Mouse (Mus musculus) T-helper 1 cell (primary cell): ENCODE data around the gene Lgals4.

Experiments used
- in situ Hi-C: fragments of 300-600 bp; cut with MboI, MseI; formaldehyde crosslinking; loops from one replicate; pipeline ENCODE4 v1.15.1; 2025; ENCODE audit warnings: high pct_unique_total_duplicates

Gene Lgals4

DNA sequence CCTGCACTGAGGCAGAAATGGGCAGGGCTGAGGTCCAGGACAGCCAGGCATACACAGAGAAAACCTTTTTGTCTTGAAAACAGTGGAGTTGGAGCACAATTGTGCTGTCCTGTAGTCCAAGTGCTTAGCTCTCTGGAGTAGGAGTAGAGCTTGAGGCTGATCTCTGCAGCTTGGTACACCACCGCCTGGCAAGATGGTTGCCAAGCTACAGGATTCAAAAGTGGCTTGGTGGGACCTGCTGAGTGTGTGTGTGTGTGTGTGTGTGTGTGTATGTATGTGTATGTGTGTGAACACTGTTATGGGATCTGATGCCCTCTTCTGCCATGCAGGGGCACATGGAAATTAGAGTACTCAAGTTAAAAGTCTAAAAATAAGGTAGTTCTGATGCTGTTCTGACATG is 11.1 kb upstream of the Lgals4 start:
- in situ Hi-C loops, result loop anchor here (5.0 to 10.0 kb wide), 2 partner anchors 45 to 1602 kb away; partner anchors contain the start of gene Nfkbid

DNA sequence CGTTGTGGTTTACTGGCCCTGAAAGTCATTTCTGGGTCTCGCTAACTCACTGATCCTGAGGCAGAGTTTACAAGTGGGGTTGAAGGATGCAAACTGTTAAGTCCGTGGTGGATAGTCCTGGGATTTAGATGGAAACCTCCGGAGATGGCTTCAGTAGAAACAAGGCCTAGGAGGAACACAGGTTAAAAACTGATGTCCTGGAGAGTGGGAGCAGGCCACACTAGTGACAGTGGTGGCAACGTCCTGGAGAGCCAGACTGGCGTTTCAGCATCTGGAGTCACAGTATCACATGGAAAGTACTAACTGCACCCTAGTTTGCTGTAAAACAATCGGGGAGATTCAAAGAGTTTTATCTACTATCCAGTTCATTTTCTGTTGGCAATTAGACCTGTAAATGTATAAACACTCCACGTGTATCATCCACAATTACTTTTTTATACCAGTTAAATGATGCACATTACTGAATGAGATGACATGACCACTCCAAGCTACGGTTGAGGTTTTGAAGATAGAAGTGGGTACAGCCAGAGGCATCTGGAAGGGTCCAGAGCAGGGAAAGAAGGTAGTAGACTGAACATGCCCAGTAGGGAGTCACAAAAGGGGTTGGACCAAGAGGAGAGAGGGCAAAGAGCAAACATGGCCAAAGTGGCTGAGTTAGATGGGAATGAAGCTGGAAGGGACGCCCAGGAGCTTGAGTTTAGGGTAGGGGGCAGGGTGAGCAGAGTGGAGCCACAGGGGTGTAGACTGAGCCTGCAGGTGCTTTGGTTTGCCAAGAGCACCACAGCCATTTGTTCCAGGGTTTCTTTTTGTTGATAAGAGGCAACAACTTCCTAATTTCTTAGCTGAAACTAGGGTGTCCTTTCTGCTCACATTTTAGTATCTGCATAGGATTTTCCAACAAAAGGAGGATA is 10.4 kb upstream of the Lgals4 start:
- in situ Hi-C loops, result loop anchor here (5.0 to 10.0 kb wide), 2 partner anchors 44 to 1602 kb away; partner anchors contain the start of gene Nfkbid

DNA sequence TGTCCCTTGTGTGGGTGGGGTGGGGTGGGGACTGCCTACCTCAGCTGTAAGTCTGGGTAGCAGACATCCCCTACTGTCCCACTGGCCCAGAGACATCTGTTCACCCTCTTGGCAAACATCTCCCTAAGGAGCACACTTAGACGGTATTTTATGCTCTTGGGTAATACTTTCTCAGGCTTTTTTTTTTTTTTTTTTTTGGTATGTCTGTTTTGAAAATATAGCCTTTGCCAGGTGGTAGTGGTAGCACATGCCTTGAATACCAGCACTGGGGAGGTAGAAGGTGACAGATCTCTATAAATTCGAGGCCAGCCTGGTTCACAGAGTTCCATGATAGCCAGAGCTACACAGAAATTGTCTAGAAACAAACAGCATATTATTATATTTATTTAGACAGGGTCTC is 9.7 kb upstream of the Lgals4 start:
- in situ Hi-C loops, result loop anchor here (5.0 to 10.0 kb wide), 2 partner anchors 43 to 1601 kb away; partner anchors contain the start of gene Nfkbid

DNA sequence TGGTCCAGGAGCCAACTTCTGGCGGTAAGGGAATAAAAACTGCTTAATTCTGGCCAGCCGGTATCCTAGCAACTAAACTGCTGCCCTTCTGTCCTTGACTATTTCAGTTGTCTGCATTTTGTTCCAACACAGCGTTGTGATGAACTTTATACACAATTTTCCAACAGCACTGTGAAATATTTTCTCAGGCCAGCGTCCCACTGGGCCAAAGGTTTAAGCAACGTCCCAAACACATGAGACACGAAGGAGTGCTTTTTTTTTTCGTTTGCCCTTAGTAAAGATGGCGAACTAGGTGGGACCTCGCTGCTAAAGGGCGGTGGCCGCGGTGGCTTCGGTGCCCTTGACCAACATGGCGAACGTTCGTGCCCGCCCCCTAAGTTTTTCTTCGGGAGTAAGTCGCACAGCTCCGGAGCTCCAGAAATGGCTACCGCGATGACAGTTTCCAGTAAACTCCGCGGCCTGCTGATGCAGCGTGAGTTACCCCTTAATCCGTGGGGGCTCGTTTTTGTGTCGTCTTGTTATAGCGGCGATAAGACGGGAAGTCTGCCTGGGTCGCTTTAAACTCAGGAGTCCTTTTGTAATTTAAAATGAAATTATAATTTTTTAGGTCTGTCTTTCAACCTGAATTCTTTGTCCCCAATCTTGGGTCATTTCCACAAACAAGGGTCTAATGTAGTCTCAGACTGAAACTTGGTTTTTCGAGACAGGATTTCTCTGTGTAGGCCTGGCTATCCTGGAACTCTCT is 8.5 kb upstream of the Lgals4 start, which contains the start of gene Ech1:
Ech1 (plus strand) TSS at position 277 of the 745 bp plus-strand sequence.
- in situ Hi-C loops, result loop anchor here (5.0 to 10.0 kb wide), 2 partner anchors 42 to 1600 kb away; partner anchors contain the start of gene Nfkbid

DNA sequence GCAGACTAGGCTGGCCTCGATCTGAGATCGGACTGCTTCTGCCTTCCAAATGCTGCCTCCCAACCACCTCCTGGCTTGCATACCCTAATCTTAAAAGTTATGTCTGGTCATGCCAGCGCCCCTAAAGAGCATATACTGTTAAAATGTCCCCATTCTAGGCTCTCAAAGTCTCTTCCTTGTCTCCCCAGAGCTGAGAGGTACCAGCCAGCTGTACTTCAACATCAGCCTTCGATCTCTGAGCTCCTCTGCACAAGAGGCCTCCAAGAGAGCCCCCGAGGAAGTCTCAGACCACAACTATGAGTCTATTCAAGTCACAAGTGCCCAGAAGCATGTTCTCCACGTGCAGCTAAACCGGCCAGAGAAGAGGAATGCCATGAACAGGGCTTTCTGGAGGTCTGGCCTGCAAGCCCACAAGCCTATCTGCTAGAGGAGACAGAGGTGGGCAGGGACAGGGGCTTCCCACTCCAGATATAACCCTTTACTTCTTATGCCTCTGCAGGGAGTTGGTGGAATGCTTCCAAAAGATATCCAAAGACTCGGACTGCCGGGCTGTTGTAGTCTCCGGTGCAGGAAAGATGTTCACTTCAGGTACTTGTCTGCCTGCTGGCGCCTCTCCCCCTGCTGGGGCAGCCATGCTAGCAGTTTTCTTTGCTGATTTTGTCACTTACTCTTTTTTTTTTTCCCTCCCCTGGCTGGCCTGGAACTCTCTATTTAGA is 7.8 kb upstream of the Lgals4 start:
- in situ Hi-C loops, result loop anchor here (10.0 kb wide), 1 partner anchor 1599 kb away; the partner anchor contains the start of gene Nfkbid

DNA sequence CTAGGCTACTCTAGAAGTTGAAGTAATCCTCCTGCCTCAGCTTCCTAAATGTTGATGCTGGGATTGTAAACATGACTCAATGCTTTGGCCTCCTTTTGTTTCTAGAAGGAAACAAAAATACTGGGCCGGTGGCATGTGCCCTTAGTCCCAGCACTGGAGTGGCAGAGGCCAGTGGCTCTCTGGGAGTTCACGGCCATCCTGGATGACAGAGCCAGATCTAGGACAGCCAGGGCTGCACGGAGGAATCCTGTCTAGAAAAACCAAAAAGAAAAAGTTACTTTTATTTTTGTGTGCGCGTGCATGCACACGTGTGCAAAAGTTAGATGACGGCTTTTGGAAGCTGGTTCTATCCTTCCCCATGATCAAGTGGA is 7.3 kb upstream of the Lgals4 start:
- in situ Hi-C loops, result loop anchor here (10.0 kb wide), 1 partner anchor 1598 kb away; the partner anchor contains the start of gene Nfkbid

DNA sequence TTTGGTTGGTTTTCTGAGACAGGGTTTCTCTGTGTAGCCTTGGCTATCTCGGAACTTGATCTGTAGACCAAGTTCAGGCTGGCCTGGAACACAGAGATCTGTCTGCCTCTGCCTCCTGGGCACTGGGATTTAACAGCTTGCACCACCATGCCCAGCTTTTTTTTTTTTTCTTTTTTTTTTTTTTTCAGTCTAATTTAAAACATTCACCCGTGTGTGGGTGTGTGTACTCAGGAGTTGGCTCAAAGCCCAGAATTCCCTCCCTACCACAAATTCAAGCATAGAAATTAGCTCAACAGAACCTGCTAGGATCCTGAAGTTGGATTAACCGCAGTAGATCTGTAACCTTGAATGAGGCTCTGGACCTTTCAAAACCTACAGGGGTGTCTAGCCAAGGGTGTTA is 6.3 kb upstream of the Lgals4 start:
- in situ Hi-C loops, result loop anchor here (10.0 kb wide), 1 partner anchor 1597 kb away; the partner anchor contains the start of gene Nfkbid

DNA sequence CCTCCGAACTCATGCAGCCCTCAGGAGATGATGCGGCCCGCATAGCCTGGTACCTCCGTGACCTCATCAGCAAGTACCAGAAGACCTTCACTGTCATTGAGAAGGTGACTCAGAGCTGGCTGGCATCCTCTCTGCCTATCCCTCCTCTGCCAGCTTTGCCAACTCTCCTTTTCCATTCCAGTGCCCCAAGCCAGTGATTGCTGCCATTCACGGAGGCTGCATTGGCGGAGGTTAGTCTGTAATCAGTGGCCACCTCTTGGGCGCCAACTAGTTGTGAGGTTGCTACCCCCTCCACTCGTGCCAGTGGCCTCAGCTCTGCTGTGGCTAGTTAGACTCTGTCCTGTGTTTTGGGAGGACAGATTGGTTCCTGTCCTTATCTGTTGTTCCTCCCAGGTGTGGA is 3.8 kb upstream of the Lgals4 start:
- in situ Hi-C loops, result loop anchor here (10.0 kb wide), 1 partner anchor 1595 kb away; the partner anchor contains the start of gene Nfkbid

DNA sequence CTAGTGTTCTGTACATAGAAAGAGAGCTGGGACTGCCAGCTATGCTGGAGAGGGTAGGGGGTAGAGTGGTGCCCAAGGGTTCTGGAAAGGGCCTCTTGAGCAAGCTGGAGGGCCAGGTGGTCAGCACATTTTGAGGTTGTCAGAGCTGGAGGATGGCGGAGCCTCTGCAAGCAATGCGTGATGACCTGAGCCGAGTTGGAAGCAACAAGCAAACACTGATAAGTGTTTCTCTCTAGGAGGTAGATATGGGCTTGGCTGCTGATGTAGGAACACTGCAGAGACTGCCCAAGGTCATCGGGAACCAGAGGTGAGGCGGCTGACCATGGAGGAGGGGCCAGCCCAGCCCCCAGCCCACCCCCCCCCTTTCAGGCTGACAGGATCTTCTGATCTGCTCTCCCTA is 2.7 kb upstream of the Lgals4 start:
- in situ Hi-C loops, result no loop called here

DNA sequence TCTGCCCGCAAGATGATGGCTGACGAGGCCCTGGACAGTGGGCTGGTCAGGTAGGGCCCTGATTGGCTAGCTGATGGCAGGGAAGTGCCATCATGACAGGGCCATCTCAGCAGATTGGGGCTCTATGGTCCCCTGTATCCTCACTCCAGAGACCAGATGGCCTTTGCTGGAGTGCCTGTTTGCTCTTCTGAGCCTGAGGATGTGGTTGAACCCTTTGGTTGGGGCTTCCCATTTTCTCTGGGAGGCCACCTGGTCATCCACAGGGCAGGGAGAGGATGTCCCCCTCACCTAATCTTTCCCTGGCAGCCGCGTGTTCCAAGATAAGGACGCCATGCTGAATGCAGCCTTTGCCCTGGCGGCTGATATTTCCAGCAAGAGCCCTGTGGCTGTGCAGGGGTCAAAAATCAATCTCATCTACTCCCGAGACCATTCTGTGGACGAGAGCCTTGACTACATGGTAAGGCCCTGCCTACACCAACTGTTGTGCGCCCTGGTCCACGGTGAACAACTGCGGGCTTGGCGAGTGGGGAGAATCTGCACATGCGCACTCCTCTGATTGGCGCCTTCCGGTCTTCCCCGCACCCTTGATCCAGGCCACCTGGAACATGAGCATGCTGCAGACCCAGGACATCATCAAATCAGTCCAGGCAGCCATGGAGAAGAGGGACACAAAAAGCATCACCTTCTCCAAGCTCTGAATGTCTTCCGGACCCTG is 2.1 kb upstream of the Lgals4 start:
- in situ Hi-C loops, result no loop called here

DNA sequence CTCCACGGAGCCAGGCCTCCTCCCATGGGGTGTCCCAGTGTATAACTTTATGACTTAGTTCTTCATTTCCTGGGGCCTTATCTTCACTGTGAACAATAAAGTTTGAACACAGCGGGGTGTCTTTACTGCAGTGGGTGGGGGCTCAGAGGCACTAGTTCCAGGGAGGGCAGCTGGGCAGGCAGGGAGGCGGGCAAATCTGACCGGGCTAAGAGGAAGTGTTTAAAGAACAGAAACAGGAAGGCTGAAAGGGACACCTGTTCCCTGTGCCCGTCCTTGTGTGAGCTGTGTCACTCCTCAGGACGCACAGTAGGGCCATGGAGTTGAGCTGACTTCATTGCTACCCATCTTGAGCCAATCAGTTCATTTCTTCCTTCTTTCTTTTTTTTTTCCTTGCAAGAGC is 1.5 kb upstream of the Lgals4 start:
- in situ Hi-C loops, result no loop called here

DNA sequence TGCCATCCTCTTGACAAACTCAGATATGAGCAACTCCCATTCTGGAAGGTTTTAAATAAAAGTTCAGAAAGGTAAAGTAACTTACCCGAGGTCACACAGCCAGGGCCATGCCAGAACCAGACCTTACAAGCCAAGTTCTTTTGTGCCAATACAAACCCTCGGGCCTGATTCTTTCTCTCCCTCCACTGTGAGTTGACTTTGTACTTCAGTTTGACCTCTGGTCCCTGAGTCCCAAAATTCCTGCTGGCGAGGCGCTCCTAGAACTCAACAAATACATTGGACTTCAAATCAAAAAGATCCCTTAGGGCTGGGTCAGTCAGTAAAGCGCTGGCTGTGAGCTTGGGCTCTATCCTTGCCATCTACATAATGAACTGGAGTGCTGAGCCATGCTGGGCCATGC is 3.3 kb downstream of the Lgals4 start:
- in situ Hi-C loops, result no loop called here

DNA sequence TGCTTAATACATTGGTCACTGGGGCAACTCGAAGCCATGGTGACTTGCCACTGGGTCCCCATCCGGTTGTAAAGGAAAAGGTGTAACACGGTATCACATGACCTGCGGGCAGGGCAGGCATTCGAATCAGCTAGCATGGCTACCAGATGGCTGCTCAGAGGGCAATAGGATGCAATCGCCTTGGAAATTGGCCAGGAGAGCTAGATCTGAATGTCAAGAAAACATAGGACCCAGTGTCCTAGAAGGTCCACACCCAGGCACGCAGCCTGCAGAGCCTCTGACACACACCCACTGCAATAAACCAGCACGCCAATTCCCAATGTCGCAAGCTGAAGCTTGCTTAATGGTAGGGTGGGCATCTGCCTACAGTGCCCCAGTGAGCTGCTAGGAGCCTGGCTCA is 4.7 kb downstream of the Lgals4 start:
- in situ Hi-C loops, result no loop called here

DNA sequence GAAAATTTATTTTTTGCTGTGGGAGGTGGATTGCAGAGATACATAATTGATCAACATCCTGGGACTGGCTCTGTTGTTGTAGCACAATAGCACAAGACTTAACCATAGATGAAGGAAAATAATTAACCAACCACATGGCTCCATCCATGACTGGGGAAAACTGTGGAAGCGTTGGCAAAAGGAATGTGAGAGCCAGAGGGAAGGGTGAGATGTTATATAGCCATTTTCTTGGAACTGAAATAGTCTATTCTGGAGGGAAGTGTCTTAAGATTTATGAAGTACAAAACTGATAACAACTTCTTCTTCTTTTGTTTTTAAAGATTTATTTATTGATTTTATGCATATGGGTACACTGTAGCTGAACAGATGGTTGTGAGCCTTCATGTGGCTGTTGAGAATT is 13.6 kb downstream of the Lgals4 start:
- in situ Hi-C loops, result no loop called here

DNA sequence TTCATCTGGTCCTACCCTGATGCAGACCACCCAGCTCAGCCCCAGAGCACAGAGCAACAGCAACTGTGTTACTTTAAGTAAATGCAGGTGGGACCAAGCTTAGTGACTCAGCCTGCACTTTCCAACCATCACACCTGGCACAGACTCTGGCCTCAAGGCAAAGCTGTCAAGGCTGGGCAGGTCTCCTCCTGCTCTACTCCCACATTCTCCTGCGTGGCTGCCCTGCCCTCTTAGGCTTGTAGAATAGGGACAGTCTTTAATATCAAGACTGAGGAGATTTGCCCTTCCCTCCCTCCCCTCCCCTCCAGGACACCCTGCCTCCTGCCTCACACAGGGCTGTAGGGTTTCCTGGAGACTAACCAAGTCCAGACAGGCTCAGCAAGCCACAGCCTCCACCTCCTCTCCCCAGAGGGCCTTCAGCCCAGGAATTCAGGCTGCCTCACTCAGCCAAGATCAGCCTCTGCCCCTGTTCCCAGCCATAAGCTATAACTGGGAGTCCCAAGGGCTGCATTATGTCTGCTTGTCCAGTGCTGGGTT is 16.1 kb downstream of the Lgals4 start:
- in situ Hi-C loops, result loop anchor here (5.0 kb wide), 1 partner anchor 742 kb away; no protein-coding TSS in a partner anchor

DNA sequence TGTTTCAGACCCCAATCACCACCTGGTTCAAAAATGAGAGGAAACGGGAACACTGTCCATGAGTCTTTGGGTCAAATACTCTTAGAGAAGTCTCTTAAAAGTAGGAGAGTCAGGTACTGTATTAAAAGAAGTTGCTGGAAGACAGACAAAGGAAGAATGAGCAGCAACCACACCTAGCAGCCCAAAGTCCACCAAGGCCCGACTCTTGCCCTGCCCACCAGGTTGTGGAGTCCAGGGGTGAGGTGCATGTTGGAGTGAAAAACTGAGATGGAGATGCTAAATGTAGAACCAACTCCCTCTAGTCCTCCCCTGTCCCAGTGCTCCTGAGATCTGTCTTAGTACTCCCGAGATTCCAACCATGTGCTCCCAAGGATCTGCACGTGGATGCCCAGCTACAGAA is 17.0 kb downstream of the Lgals4 start:
- in situ Hi-C loops, result loop anchor here (5.0 kb wide), 1 partner anchor 743 kb away; no protein-coding TSS in a partner anchor

DNA sequence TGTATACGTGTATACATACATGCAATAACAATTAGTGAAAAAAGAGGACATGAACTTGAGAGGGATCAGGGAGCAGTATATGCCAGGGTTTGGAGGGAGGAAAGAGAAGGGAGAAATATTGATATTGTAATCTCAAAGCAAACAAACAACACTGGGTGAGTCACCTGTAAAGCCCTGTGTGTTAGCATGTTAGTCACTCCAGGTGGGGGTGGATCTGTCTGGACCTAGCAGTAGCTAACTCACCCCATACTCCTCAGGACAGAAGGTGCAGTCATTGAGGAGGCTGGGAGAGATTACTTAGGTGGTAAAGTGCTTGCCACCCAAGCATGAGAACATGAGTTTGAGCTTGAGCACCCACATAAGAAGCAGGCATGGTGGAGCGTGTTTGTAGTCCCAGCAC is 26.3 kb downstream of the Lgals4 start:
- in situ Hi-C loops, result loop anchor here (10.0 kb wide), 1 partner anchor 65 kb away; no protein-coding TSS in a partner anchor

DNA sequence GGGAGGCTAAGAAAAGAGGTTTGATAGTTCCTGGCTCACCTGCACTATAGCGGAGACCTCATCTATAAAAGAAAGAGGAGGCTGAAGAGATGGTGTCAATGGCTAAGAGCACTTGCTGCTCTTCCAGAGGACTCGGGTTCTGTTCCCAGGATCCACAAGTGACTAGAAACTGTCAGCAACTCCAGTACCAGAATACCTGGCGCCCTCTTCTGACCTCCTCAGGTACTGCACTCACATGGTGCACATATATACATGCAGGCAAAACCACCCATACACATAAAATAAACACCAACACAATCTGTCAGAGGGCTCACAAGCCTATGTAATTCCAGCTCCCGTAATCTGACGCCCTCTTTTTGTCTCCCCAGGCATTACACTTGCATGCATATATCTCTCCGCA is 27.2 kb downstream of the Lgals4 start:
- in situ Hi-C loops, result loop anchor here (10.0 kb wide), 1 partner anchor 66 kb away; no protein-coding TSS in a partner anchor

DNA sequence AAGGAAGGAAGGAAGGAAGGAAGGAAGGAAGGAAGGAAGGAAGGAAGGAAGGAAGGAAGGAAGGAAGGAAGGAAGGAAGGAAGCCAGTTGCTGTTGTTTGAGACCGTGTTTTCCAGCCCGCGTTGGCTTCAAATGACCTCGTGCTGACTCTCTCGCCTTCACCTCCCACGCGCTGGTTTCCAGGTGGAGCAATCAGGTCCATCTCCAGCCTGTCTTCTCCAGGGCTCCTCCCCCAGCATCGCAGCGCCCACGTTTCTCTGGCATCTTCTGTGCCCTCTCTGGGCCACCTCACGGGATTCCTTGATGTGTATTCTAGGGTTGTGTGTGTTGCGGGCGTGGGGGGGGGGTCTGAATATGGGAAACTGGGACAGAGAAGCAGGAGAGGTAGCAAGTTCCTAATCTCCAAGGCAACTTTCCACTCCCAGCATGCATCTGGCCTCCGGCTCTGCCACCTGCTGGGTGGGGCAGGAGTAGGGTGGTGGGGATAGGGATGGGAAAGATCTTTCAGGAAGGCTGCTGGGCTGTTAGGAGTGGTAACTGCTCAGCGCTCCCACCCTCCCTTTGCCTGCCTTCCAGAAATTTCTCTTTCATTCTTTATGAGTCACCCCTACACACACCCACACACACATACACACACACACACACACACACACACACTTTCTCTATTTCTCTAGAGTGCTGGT is 29.3 kb downstream of the Lgals4 start:
- in situ Hi-C loops, result loop anchor here (10.0 kb wide), 1 partner anchor 68 kb away; no protein-coding TSS in a partner anchor
